Mouse (Mus musculus): ENCODE data around the gene Anks1b. TPM values are rescaled to one million over a fixed set of nuclear protein-coding genes. Genes with fewer than 3 reads are reported as not detected.
A peak's percentile ranks its signal among the peaks of the same experiment; 100 is the strongest.
"Not testable (repeated sequence)": the region's sequence is repeated elsewhere in the genome, so short reads cannot be mapped to it uniquely, and the experiment has no call there.

Anks1b gene
- polyA plus RNA-seq, 1 experiment from 2014 or later, result 9.7 TPM

GRCm38 (mm10) chr10:90630794-90631193 is 757.5 kb downstream of the Anks1b start:
- not testable (repeated sequence) for H3K36me3 ChIP-seq (ENCODE audit: control insufficient read depth, insufficient read depth, low read length); H3K4me2 ChIP-seq (ENCODE audit: low read depth); H3K4me1 ChIP-seq (ENCODE audit: control insufficient read depth, insufficient read depth, low read length); H3K27ac ChIP-seq (ENCODE audit: low read depth, low read length); H3K27me3 ChIP-seq (ENCODE audit: control insufficient read depth, insufficient read depth, low read length); DNase-seq (ENCODE audit: low spot score); ATAC-seq (ENCODE audit: insufficient read depth, low FRiP score, low TSS enrichment); H3K4me3 ChIP-seq (ENCODE audit: low read depth, low read length); H3K9ac ChIP-seq (ENCODE audit: low read length); H3K9me3 ChIP-seq (ENCODE audit: control insufficient read depth, low read length)
- WGBS, result 84% methylated on average over 3 of the region's 3 CpGs

- no peak overlapping the region for H3K9ac ChIP-seq (ENCODE audit: low read length)
- H3K27ac ChIP-seq (ENCODE audit: low read depth, low read length), result no peak overlapping the region
- H3K4me3 ChIP-seq (ENCODE audit: low read depth, low read length), result no peak overlapping the region
- H3K9me3 ChIP-seq (ENCODE audit: control insufficient read depth, low read length), result no peaks in the 10 kb centered on the region
- no peak overlapping the region for H3K4me2 ChIP-seq (ENCODE audit: low read depth)
- no peaks in the 10 kb centered on the region for H3K4me1 ChIP-seq (ENCODE audit: control insufficient read depth, insufficient read depth, low read length)
- H3K27me3 ChIP-seq (ENCODE audit: control insufficient read depth, insufficient read depth, low read length), result no peaks in the 10 kb centered on the region
- ATAC-seq (ENCODE audit: insufficient read depth, low FRiP score, low TSS enrichment) (no peak), DNase-seq (ENCODE audit: low spot score) (peak; percentile 20)
- 81% methylated on average over 4 of the region's 4 CpGs for WGBS
- no peaks in the 10 kb centered on the region for H3K36me3 ChIP-seq (ENCODE audit: control insufficient read depth, insufficient read depth, low read length)
Measured at GRCm38 (mm10) chr10:90637352-90637751, 764.0 kb downstream of the Anks1b start.

- Histone ChIP-seq H3K9ac (ENCODE audit: low read length) (no peak overlapping the region), H3K4me3 (ENCODE audit: low read depth, low read length) (no peak overlapping the region)
- no peak for DNase-seq (ENCODE audit: low spot score)
Measured at GRCm38 (mm10) chr10:90649681-90650080, 776.4 kb downstream of the Anks1b start.

GRCm38 (mm10) chr10:90657416-90658120 is 784.3 kb downstream of the Anks1b start:
- DNase-seq (ENCODE audit: low spot score) (no peak), ATAC-seq (ENCODE audit: insufficient read depth, low FRiP score, low TSS enrichment) (no peak)
- H3K36me3 ChIP-seq (ENCODE audit: control insufficient read depth, insufficient read depth, low read length), result no peaks in the 10 kb centered on the region
- no peak overlapping the region for H3K4me2 ChIP-seq (ENCODE audit: low read depth)
- H3K9me3 ChIP-seq (ENCODE audit: control insufficient read depth, low read length), result no peaks in the 10 kb centered on the region
- no peak overlapping the region for H3K9ac ChIP-seq (ENCODE audit: low read length)
- H3K27me3 ChIP-seq (ENCODE audit: control insufficient read depth, insufficient read depth, low read length), result no peaks in the 10 kb centered on the region
- H3K4me3 ChIP-seq (ENCODE audit: low read depth, low read length), result no peak overlapping the region
- WGBS, result 84% methylated on average over 7 of the region's 7 CpGs
- H3K27ac ChIP-seq (ENCODE audit: low read depth, low read length), result no peak overlapping the region
- no peaks in the 10 kb centered on the region for H3K4me1 ChIP-seq (ENCODE audit: control insufficient read depth, insufficient read depth, low read length)

More at GRCm38 (mm10) chr10:90649681-90650080, 776.4 kb downstream of the Anks1b start:
- no peak overlapping the region for H3K4me2 ChIP-seq (ENCODE audit: low read depth)
- no peaks in the 10 kb centered on the region for H3K36me3 ChIP-seq (ENCODE audit: control insufficient read depth, insufficient read depth, low read length)
- no peak for ATAC-seq (ENCODE audit: insufficient read depth, low FRiP score, low TSS enrichment)
- no peaks in the 10 kb centered on the region for H3K9me3 ChIP-seq (ENCODE audit: control insufficient read depth, low read length)
- 82% methylated on average over 2 of the region's 2 CpGs for WGBS
- no peak overlapping the region for H3K27ac ChIP-seq (ENCODE audit: low read depth, low read length)
- no peaks in the 10 kb centered on the region for H3K27me3 ChIP-seq (ENCODE audit: control insufficient read depth, insufficient read depth, low read length)
- H3K4me1 ChIP-seq (ENCODE audit: control insufficient read depth, insufficient read depth, low read length), result no peaks in the 10 kb centered on the region

GRCm38 (mm10) chr10:90666746-90667145 is 793.4 kb downstream of the Anks1b start:
- ATAC-seq (ENCODE audit: insufficient read depth, low FRiP score, low TSS enrichment) (no peak), DNase-seq (ENCODE audit: low spot score) (no peak)
- 86% methylated on average over 2 of the region's 2 CpGs for WGBS
- H3K36me3 ChIP-seq (ENCODE audit: control insufficient read depth, insufficient read depth, low read length), result no peaks in the 10 kb centered on the region
- H3K27me3 ChIP-seq (ENCODE audit: control insufficient read depth, insufficient read depth, low read length), result no peaks in the 10 kb centered on the region
- no peak overlapping the region for H3K4me2 ChIP-seq (ENCODE audit: low read depth)
- no peak overlapping the region for H3K27ac ChIP-seq (ENCODE audit: low read depth, low read length)
- H3K9ac ChIP-seq (ENCODE audit: low read length), result no peak overlapping the region
- no peaks in the 10 kb centered on the region for H3K4me1 ChIP-seq (ENCODE audit: control insufficient read depth, insufficient read depth, low read length)
- no peaks in the 10 kb centered on the region for H3K9me3 ChIP-seq (ENCODE audit: control insufficient read depth, low read length)
- no peak overlapping the region for H3K4me3 ChIP-seq (ENCODE audit: low read depth, low read length)

GRCm38 (mm10) chr10:90670291-90670690 is 797.0 kb downstream of the Anks1b start:
- no peak overlapping the region for H3K9ac ChIP-seq (ENCODE audit: low read length)
- no peak overlapping the region for H3K4me3 ChIP-seq (ENCODE audit: low read depth, low read length)
- WGBS, result 95% methylated on average over 3 of the region's 3 CpGs
- ATAC-seq (ENCODE audit: insufficient read depth, low FRiP score, low TSS enrichment) (no peak), DNase-seq (ENCODE audit: low spot score) (no peak)
- no peaks in the 10 kb centered on the region for H3K27me3 ChIP-seq (ENCODE audit: control insufficient read depth, insufficient read depth, low read length)
- H3K4me2 ChIP-seq (ENCODE audit: low read depth), result no peak overlapping the region
- no peaks in the 10 kb centered on the region for H3K9me3 ChIP-seq (ENCODE audit: control insufficient read depth, low read length)
- no peaks in the 10 kb centered on the region for H3K36me3 ChIP-seq (ENCODE audit: control insufficient read depth, insufficient read depth, low read length)
- H3K4me1 ChIP-seq (ENCODE audit: control insufficient read depth, insufficient read depth, low read length), result no peaks in the 10 kb centered on the region
- no peak overlapping the region for H3K27ac ChIP-seq (ENCODE audit: low read depth, low read length)

GRCm38 (mm10) chr10:90672135-90672534 is 798.8 kb downstream of the Anks1b start:
- H3K4me3 ChIP-seq (ENCODE audit: low read depth, low read length), result no peak overlapping the region
- H3K4me2 ChIP-seq (ENCODE audit: low read depth), result no peak overlapping the region
- no peaks in the 10 kb centered on the region for H3K27me3 ChIP-seq (ENCODE audit: control insufficient read depth, insufficient read depth, low read length)
- ATAC-seq (ENCODE audit: insufficient read depth, low FRiP score, low TSS enrichment) (no peak), DNase-seq (ENCODE audit: low spot score) (no peak)
- H3K9ac ChIP-seq (ENCODE audit: low read length), result no peak overlapping the region
- H3K36me3 ChIP-seq (ENCODE audit: control insufficient read depth, insufficient read depth, low read length), result no peaks in the 10 kb centered on the region
- 90% methylated on average over 3 of the region's 3 CpGs for WGBS
- no peak overlapping the region for H3K27ac ChIP-seq (ENCODE audit: low read depth, low read length)
- H3K4me1 ChIP-seq (ENCODE audit: control insufficient read depth, insufficient read depth, low read length), result no peaks in the 10 kb centered on the region
- no peaks in the 10 kb centered on the region for H3K9me3 ChIP-seq (ENCODE audit: control insufficient read depth, low read length)

- no peak for DNase-seq (ENCODE audit: low spot score)
- no peak overlapping the region for H3K4me3 ChIP-seq (ENCODE audit: low read depth, low read length)
- H3K27me3 ChIP-seq (ENCODE audit: control insufficient read depth, insufficient read depth, low read length), result no peaks in the 10 kb centered on the region
- no peak overlapping the region for H3K4me2 ChIP-seq (ENCODE audit: low read depth)
- H3K4me1 ChIP-seq (ENCODE audit: control insufficient read depth, insufficient read depth, low read length), result no peaks in the 10 kb centered on the region
- H3K36me3 ChIP-seq (ENCODE audit: control insufficient read depth, insufficient read depth, low read length), result no peaks in the 10 kb centered on the region
- no peak overlapping the region for H3K9ac ChIP-seq (ENCODE audit: low read length)
- H3K9me3 ChIP-seq (ENCODE audit: control insufficient read depth, low read length), result no peaks in the 10 kb centered on the region
- WGBS, result 87% methylated on average over 10 of the region's 10 CpGs
- ATAC-seq (ENCODE audit: insufficient read depth, low FRiP score, low TSS enrichment), result no peak
- H3K27ac ChIP-seq (ENCODE audit: low read depth, low read length), result no peak overlapping the region
Measured at GRCm38 (mm10) chr10:90674362-90674761, 801.1 kb downstream of the Anks1b start.

GRCm38 (mm10) chr10:90677421-90677820 is 804.1 kb downstream of the Anks1b start:
- Histone ChIP-seq H3K27ac (ENCODE audit: low read depth, low read length) (no peak overlapping the region), H3K4me2 (ENCODE audit: low read depth) (no peak overlapping the region), H3K4me1 (ENCODE audit: control insufficient read depth, insufficient read depth, low read length) (no peaks in the 10 kb centered on the region), H3K4me3 (ENCODE audit: low read depth, low read length) (no peak overlapping the region), H3K36me3 (ENCODE audit: control insufficient read depth, insufficient read depth, low read length) (no peaks in the 10 kb centered on the region), H3K9me3 (ENCODE audit: control insufficient read depth, low read length) (no peaks in the 10 kb centered on the region), H3K9ac (ENCODE audit: low read length) (no peak overlapping the region), H3K27me3 (ENCODE audit: control insufficient read depth, insufficient read depth, low read length) (no peaks in the 10 kb centered on the region)
- no peak for DNase-seq (ENCODE audit: low spot score)
- ATAC-seq (ENCODE audit: insufficient read depth, low FRiP score, low TSS enrichment), result no peak
- WGBS, result 87% methylated on average over 3 of the region's 3 CpGs

Data from neural tube, embryonic 11.5 days (tissue).